Mouse (Mus musculus) hindbrain, embryonic 12.5 days (tissue): ENCODE data around the gene E130208F15Rik. TPM values are rescaled to one million over a fixed set of nuclear protein-coding genes. Genes with fewer than 3 reads are reported as not detected.

ENCODE experiments used
- ATAC-seq: fragments of 200-750 bp; cut with Nextera tagmentation; 2 replicates; pipeline ENCODE4 v1.8.0; 2017; ENCODE audit warnings: moderate TSS enrichment; ENCODE audit not compliant: low FRiP score
- H3K27ac ChIP-seq: fragments of 300-500 bp; sonication (generic); 2 replicates; pipeline ENCODE4 v1.5.1; 2016; ENCODE audit warnings: mild to moderate bottlenecking
- H3K27me3 ChIP-seq: fragments of 300-500 bp; sonication (generic); 2 replicates; pipeline ENCODE4 v1.6.1; 2016; ENCODE audit warnings: mild to moderate bottlenecking
- H3K36me3 ChIP-seq: fragments of 300-500 bp; sonication (generic); 2 replicates; pipeline ENCODE4 v1.6.1; 2016; ENCODE audit warnings: mild to moderate bottlenecking
- H3K4me1 ChIP-seq: fragments of 300-500 bp; sonication (generic); 2 replicates; pipeline ENCODE4 v1.6.1; 2016
- H3K4me2 ChIP-seq: fragments of 300-500 bp; sonication (generic); replicated peaks from 2 replicates; pipeline ENCODE4 v1.6.1; 2016; ENCODE audit warnings: mild to moderate bottlenecking
- H3K4me3 ChIP-seq: fragments of 300-500 bp; sonication (generic); 2 replicates; pipeline ENCODE4 v1.5.1; 2016; ENCODE audit warnings: mild to moderate bottlenecking
- H3K9ac ChIP-seq: fragments of 300-500 bp; sonication (generic); 2 replicates; pipeline ENCODE4 v1.6.1; 2016; ENCODE audit warnings: mild to moderate bottlenecking, moderate library complexity
- H3K9me3 ChIP-seq: fragments of 300-500 bp; sonication (generic); replicated peaks from 2 replicates; pipeline ENCODE4 v1.6.1; 2016; ENCODE audit warnings: mild to moderate bottlenecking
- WGBS: fragments of 180-500 bp; shearing (Covaris S2); methylation state at CpG from one replicate; pipeline ENCODE4 v1.1.7; 2016; 5-methylcytosine and 5-hydroxymethylcytosine counted together
- polyA plus RNA-seq: library from polyadenylated mRNA; unstranded; fragments of >200 nt; fragmentation: Nextera tagmentation; extraction: Ambion mirVana; gene quantifications from 2 replicates; pipeline ENCODE4 v1.2.1, GENCODE M21; 2016

E130208F15Rik gene
- polyA plus RNA-seq, 1 experiment from 2014 or later: 0.49 TPM

GRCm38 (mm10) chr7:30309395-30310129 is 12.0 kb upstream of the E130208F15Rik start:
- 65% methylated on average over 15 of the region's 15 CpGs for WGBS
- Histone ChIP-seq H3K27ac (no peak overlapping the region), H3K27me3 (no peaks in the 10 kb centered on the region), H3K9ac (peak overlapping the region; percentile 74), H3K36me3 (peaks cover 38% of the 10 kb centered on the region), H3K4me1 (peaks cover 19% of the 10 kb centered on the region), H3K4me2 (peak overlapping the region; percentile 92), H3K4me3 (peak overlapping the region; percentile 66), H3K9me3 (no peaks in the 10 kb centered on the region)
- no peak for ATAC-seq

GRCm38 (mm10) chr7:30310136-30310535 is 11.4 kb upstream of the E130208F15Rik start:
- Histone ChIP-seq H3K36me3 (peaks cover 38% of the 10 kb centered on the region), H3K9ac (no peak overlapping the region), H3K27ac (no peak overlapping the region), H3K4me3 (no peak overlapping the region), H3K9me3 (no peaks in the 10 kb centered on the region), H3K27me3 (no peaks in the 10 kb centered on the region), H3K4me2 (peak overlapping the region; percentile 92; the same call in 1 of the 2 replicates), H3K4me1 (peaks cover 21% of the 10 kb centered on the region)
- WGBS: 91% methylated on average over 12 of the region's 12 CpGs
- no peak for ATAC-seq

- H3K4me1 ChIP-seq: peaks cover 17% of the 10 kb centered on the region
- ATAC-seq: no peak
- WGBS: 54% methylated on average over 27 of the region's 27 CpGs
- H3K27ac ChIP-seq: no peak overlapping the region
- no peak overlapping the region for H3K4me2 ChIP-seq
- H3K36me3 ChIP-seq: peaks cover 20% of the 10 kb centered on the region
- H3K4me3 ChIP-seq: no peak overlapping the region
- H3K27me3 ChIP-seq: no peaks in the 10 kb centered on the region
- H3K9ac ChIP-seq: no peak overlapping the region
- no peaks in the 10 kb centered on the region for H3K9me3 ChIP-seq
Measured at GRCm38 (mm10) chr7:30313666-30314320, 7.7 kb upstream of the E130208F15Rik start.

GRCm38 (mm10) chr7:30314721-30315155 is 6.8 kb upstream of the E130208F15Rik start, which contains the start of gene Syne4:
Syne4 (plus strand) TSS chr7:30314807.
- no peak for ATAC-seq
- WGBS: 2% methylated on average over 9 of the region's 9 CpGs
- Histone ChIP-seq H3K9me3 (no peaks in the 10 kb centered on the region), H3K9ac (peak within 1 kb of the TSS; percentile 46; the same call in 1 of the 2 replicates), H3K27me3 (no peaks in the 10 kb centered on the region), H3K4me1 (peaks cover 10% of the 10 kb centered on the region; the same call in 1 of the 2 replicates), H3K4me2 (peak within 1 kb of the TSS; percentile 43), H3K4me3 (peak within 1 kb of the TSS; percentile 27), H3K36me3 (peaks cover 20% of the 10 kb centered on the region), H3K27ac (no peak within 1 kb of the TSS)

GRCm38 (mm10) chr7:30315559-30316529 is 5.7 kb upstream of the E130208F15Rik start:
- Histone ChIP-seq H3K27ac (no peak overlapping the region), H3K9ac (no peak overlapping the region), H3K4me3 (peak overlapping the region; percentile 27; the same call in 1 of the 2 replicates), H3K4me1 (peaks cover 7% of the 10 kb centered on the region; the same call in 1 of the 2 replicates), H3K4me2 (peak overlapping the region; percentile 43; the same call in 1 of the 2 replicates), H3K9me3 (no peaks in the 10 kb centered on the region), H3K27me3 (no peaks in the 10 kb centered on the region), H3K36me3 (peaks cover 16% of the 10 kb centered on the region)
- WGBS: 80% methylated on average over 13 of the region's 13 CpGs
- ATAC-seq: no peak

- Histone ChIP-seq H3K9me3 (no peaks in the 10 kb centered on the region), H3K27me3 (no peaks in the 10 kb centered on the region), H3K36me3 (peaks cover 2% of the 10 kb centered on the region; the same call in 1 of the 2 replicates), H3K27ac (no peak overlapping the region), H3K4me2 (no peak overlapping the region), H3K4me3 (no peak overlapping the region), H3K9ac (no peak overlapping the region), H3K4me1 (peaks cover 19% of the 10 kb centered on the region)
- no peak for ATAC-seq
- WGBS: 89% methylated on average over 3 of the region's 3 CpGs
Measured at GRCm38 (mm10) chr7:30318142-30318541, 3.4 kb upstream of the E130208F15Rik start.

- 71% methylated on average over 2 of the region's 2 CpGs for WGBS
Measured at GRCm38 (mm10) chr7:30320946-30321345, 594 bp upstream of the E130208F15Rik start.

GRCm38 (mm10) chr7:30322285-30322667 is 736 bp downstream of the E130208F15Rik start:
- under 1% methylated on average over 20 of the region's 20 CpGs for WGBS
- no peaks in the 10 kb centered on the region; the same call in 1 of the 2 replicates for H3K27me3 ChIP-seq
- 0 out of 2 replicates have a peak, but pooled peaks cover 4% of the 10 kb centered on the region for H3K9me3 ChIP-seq
- peak overlapping the region; percentile 86 for H3K27ac ChIP-seq
- peak overlapping the region; percentile 76 for H3K4me2 ChIP-seq
- peak; percentile 99 for ATAC-seq
- H3K36me3 ChIP-seq: no peaks in the 10 kb centered on the region
- H3K9ac ChIP-seq: peak overlapping the region; percentile 79
- H3K4me1 ChIP-seq: peaks cover 16% of the 10 kb centered on the region
- peak overlapping the region; percentile 75 for H3K4me3 ChIP-seq

More at GRCm38 (mm10) chr7:30320946-30321345, 594 bp upstream of the E130208F15Rik start:
- peak overlapping the region; percentile 75 for H3K4me3 ChIP-seq
- no peak overlapping the region for H3K27ac ChIP-seq
- peaks cover 13% of the 10 kb centered on the region for H3K4me1 ChIP-seq
- 0 out of 2 replicates have a peak, but pooled peaks cover 4% of the 10 kb centered on the region for H3K9me3 ChIP-seq
- 0 out of 2 replicates have a peak overlapping the region, but pooled peaks have one; percentile 79 for H3K9ac ChIP-seq
- peak overlapping the region; percentile 76 for H3K4me2 ChIP-seq
- no peaks in the 10 kb centered on the region for H3K27me3 ChIP-seq
- H3K36me3 ChIP-seq: no peaks in the 10 kb centered on the region
- no peak for ATAC-seq

- WGBS: 38% methylated on average over 6 of the region's 6 CpGs
- H3K27ac ChIP-seq: peak overlapping the region; percentile 86; the same call in 1 of the 2 replicates
- ATAC-seq: peak; percentile 5; the same call in 1 of the 2 replicates
Measured at GRCm38 (mm10) chr7:30322865-30323264, 1.3 kb downstream of the E130208F15Rik start.

GRCm38 (mm10) chr7:30323795-30324194 is 2.3 kb downstream of the E130208F15Rik start, which contains the start of gene Sdhaf1:
Sdhaf1 (minus strand) TSS chr7:30323895.
- Histone ChIP-seq H3K27me3 (peaks cover 7% of the 10 kb centered on the region), H3K27ac (peak within 1 kb of the TSS; percentile 86; the same call in 1 of the 2 replicates), H3K9me3 (0 out of 2 replicates have a peak, but pooled peaks cover 4% of the 10 kb centered on the region), H3K4me1 (peaks cover 16% of the 10 kb centered on the region), H3K9ac (0 out of 2 replicates have a peak within 1 kb of the TSS, but pooled peaks have one; percentile 79), H3K36me3 (no peaks in the 10 kb centered on the region), H3K4me2 (peak within 1 kb of the TSS; percentile 76), H3K4me3 (peak within 1 kb of the TSS; percentile 75)
- ATAC-seq: no peak
- WGBS: 71% methylated on average over 3 of the region's 3 CpGs

More at GRCm38 (mm10) chr7:30322865-30323264, 1.3 kb downstream of the E130208F15Rik start:
- Histone ChIP-seq H3K9ac (peak overlapping the region; percentile 79; the same call in 1 of the 2 replicates), H3K4me2 (peak overlapping the region; percentile 76), H3K36me3 (no peaks in the 10 kb centered on the region), H3K4me3 (peak overlapping the region; percentile 75), H3K27me3 (no peaks in the 10 kb centered on the region; the same call in 1 of the 2 replicates), H3K4me1 (peaks cover 16% of the 10 kb centered on the region), H3K9me3 (0 out of 2 replicates have a peak, but pooled peaks cover 4% of the 10 kb centered on the region)
